Mouse (Mus musculus) fibroblast of lung, adult 2 months (primary cell): ENCODE results near the gene Gsta3.
"Not testable (repeated sequence)": the region's sequence is repeated elsewhere in the genome, so short reads cannot be mapped to it uniquely, and the experiment has no call there.

Experiments used
- DNase-seq: peaks from one replicate; pipeline ENCODE4 v3.0.0-alpha.2; 2011; ENCODE audit warnings: low read depth

The Gsta3 gene

GRCm38 (mm10) chr1:21253856-21254255, 13.5 kb downstream of the Gsta3 start:
- no peak for DNase-seq

- DNase-seq: no peak
Measured at GRCm38 (mm10) chr1:21255625-21256345, 15.4 kb downstream of the Gsta3 start.

DNA sequence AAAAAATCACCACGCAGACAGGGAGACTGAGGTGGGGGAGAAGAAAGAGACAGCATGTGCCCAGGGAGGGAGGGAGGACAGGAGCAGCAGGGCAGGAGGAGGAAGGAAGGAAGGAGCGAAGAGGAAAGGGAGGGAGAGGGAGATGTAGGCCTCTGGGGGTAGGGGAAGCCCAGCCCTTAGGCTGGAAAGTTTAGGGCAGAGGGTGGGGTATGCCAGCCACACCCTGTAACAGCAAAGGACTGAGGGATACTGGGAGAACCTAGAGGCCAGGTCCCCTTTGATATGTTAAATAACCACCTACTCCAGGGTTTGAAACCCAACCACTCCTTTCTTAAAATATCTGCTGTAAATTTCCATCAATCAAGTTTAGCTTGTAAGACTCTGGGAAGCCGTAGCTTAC, 16.0 kb downstream of the Gsta3 start:
- no peak for DNase-seq

GRCm38 (mm10) chr1:21256871-21257270, 16.5 kb downstream of the Gsta3 start:
- DNase-seq: no peak

GRCm38 (mm10) chr1:21259981-21260380, 19.6 kb downstream of the Gsta3 start:
- not testable (repeated sequence) for DNase-seq

GRCm38 (mm10) chr1:21262401-21262800, 22.0 kb downstream of the Gsta3 start:
- no peak for DNase-seq

GRCm38 (mm10) chr1:21263986-21264385, 23.6 kb downstream of the Gsta3 start:
- DNase-seq: no peak

- no peak for DNase-seq
Measured at GRCm38 (mm10) chr1:21264747-21265146, 24.4 kb downstream of the Gsta3 start.

DNA sequence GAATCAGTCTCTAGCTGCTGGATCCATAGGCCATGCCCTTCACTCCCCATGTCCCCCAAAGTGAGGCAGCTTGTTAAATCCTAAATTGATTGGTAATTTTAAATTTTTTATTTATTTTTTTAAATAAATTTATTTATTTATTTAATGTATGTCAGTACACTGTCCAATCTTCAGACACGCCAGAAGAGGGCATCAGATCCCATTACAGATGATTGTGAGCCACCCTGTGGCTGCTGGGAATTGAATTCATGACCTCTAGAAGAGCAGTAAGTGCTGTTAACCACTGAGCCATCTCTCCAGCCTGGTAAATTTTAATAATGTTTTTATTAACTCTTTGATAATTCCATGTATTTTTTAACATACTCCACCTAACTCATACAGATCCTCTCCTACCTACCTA, 26.4 kb downstream of the Gsta3 start:
- DNase-seq: no peak

DNA sequence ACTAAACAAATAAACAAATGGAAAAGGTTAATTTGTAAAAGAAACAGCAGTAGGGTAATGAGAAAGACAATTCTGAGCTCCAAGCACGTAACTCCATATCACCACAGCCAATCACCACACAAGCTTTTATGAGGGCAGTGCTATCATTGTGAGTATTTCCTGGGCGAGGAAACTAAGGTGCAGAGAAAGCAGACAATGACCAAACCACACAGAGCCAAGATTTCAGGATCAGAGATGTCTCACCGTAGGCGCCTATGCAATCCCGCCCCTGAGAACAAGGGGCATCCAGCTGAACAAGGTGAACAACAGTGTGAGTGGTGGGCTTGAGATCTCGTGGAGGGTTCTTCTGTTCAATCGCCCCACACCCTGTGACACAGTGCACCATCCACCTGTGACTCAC, 27.1 kb downstream of the Gsta3 start:
- DNase-seq: not testable (repeated sequence)

- DNase-seq: peak; percentile 25
Measured at GRCm38 (mm10) chr1:21271343-21272055, 31.1 kb downstream of the Gsta3 start.

DNA sequence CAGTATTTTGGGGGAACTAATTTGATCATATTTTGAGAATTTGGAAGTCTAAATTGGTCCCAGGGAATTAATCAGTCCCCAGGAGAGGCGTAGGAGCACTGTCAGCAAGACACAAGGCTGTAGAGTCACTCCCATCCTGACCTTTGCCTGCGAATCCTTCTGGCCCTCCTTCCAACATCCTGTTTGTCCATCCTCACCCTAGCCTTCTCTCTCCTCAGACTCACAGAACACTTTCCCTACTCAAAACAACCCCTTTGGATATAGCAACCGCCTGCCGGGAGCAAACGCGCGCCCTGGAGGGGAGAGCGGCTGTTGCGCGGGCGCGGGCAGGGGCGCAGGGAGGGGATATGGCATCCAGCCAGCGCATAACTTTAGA, 31.7 kb downstream of the Gsta3 start:
- DNase-seq: no peak

DNA sequence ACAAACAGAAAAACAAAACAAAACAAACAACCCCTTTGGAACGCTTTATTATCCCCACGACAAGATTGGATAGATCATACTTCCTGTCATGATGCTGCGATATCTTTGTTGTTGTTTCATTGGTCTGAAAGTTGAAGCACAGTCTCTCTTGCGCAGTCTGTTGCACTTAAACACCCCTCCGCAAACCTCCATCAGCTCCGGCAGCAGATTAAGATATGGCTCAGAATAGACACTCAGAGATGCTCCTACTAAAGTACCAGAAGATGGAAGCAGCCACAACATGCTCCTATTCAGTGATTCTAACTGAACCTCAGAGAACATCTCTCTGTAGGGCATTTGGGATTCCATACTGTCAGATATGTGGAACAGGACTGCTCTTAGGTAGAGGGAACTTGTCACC, 32.7 kb downstream of the Gsta3 start:
- DNase-seq: no peak

DNA sequence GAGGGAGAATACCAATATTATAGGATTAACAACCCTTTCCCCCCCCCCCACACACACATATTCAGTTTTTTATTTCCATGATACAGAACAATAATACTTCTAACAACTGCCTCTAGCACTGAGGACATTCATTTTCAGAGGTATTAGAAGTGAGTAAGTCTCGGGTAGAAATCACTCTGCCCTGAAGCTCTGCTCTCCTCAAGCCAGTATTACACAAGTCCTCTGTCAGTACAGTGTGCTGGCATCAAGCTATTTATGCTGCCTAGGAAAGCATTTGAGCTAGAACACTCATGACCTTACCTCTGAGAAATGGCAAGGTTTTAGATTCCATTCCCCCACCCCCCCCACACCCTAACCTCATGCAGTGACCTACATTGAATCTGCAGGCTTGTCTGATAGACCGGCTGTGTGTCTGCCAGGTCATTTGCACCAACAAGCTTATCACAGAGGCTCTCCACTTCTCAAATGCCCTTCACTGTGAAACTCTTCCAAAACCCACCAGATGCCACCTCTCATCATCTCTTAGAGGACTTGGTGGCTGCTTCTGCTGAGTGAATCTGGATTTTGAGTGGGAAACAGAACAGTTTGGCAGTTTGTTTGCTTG, 34.1 kb downstream of the Gsta3 start:
- no peak for DNase-seq

DNA sequence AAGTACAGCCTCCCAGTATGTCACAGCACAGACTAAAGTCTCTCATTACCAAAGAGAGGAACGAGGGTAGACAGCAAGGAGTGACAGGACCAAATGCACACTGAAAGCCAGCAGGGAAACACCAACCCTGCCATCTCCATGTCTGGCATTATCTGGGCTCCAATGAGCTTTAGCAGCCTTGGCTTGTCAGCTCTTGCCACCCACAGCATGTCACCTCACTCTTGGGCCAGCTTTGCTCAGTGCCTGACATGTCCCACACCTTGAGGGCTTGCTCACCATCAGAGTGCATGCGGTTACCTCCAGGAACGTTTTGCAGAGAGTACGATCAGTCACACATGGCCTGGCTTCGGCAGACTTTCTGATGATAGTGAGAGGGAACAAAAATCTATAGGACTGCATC, 35.0 kb downstream of the Gsta3 start:
- not testable (repeated sequence) for DNase-seq

DNA sequence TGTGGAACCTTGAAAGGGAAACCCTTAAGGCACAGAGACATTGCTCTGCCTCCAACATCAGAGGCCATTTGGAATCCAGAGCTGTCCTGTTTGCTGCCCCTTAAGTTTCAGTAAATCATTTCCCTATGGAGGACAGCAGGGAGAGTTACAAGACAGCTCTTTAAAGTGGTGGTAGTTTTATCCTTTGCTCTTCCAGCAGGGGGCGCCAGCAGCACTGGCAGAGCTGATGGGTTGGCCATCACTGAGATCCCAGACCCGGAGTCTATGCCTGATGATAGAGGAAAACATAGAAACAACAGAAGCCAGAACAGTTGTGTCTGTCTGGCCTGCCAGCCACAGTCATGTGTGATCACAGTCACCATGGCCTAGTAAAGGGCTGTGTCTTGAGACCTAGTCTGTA, 35.8 kb downstream of the Gsta3 start:
- not testable (repeated sequence) for DNase-seq

GRCm38 (mm10) chr1:21280306-21280705, 39.9 kb downstream of the Gsta3 start:
- DNase-seq: no peak

GRCm38 (mm10) chr1:21284644-21285043, 44.3 kb downstream of the Gsta3 start:
- not testable (repeated sequence) for DNase-seq

DNA sequence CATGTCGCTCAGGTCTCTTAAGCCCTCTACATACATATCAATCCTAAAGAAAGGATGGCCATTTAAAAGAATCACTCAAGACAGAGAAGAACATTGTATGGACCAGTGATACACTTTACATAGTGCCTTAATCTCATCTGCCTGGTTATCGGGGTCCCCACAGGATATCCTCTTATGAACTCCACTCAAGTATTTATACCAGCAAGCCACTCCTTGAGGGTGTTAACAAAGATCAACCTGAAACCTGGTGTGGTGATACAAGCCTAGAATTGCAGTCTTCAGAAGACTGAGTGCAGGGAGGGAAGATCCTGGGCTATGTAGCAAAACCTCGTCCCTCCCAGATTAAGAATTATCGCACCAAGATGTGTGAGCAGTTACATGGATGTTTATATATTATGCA, 51.0 kb downstream of the Gsta3 start:
- DNase-seq: no peak

DNA sequence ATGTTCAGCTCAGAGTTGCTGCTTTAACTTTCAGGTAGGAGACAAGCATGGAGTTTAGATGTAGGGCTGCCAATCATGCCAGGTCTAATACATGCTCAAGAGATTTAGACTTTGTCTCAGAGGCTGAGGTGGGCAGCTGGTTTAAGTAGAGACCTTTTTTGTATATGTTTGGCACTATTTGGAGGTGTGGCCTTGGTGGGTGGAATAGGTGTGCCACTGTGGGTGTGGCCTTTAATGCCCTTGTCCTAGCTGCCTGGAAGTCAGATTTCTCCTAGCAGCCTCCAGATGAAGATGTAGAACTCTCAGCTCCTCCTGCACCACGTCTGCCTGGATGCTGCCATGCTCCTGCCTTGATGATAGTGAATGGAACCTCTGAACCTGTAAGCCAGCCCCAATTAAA, 52.2 kb downstream of the Gsta3 start:
- no peak for DNase-seq

DNA sequence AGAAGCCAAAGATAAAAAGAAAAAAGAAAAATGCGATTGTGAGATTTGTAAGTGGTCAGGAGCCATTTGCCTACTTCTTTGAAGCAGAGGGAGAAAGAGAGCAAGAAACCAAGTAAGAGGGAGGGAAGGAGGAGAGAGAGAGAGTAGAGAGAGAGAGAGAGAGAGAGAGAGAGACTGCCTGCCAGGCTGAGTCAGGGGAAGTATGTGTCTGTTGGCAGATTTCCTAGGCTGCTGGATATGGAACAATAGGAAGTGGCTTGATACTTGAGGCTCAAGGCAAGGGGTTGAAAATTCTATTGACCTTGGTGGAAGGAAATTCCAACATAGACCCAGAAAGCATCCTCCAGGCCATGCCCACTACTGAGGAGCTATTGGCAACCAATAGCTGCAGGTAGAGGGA, 55.8 kb downstream of the Gsta3 start:
- no peak for DNase-seq

DNA sequence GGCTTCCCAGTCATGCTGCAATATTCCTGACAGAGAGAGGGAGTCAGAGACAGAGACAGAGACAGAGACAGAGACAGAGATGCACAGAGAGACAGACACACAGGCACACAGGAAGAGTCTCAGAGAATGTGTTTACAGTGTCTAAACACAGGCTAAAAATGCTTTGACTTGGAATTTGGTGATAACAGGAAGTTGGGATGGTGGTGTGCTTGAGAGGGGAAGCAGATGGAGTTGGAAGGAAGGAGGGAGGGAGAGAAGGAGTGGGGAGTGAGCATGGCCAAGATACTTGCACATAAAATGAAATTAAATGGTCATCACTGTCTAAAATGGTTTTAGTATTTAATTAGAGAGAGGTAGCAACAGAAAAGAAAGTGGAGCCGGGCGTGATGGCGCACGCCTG, 57.7 kb downstream of the Gsta3 start:
- DNase-seq: no peak

GRCm38 (mm10) chr1:21299826-21300225, 59.4 kb downstream of the Gsta3 start:
- DNase-seq: no peak
